Mouse (Mus musculus): ENCODE data around the gene Galnt2. TPM values are rescaled to one million over a fixed set of nuclear protein-coding genes. Genes with fewer than 3 reads are reported as not detected.

Galnt2 gene
- polyA plus RNA-seq, 1 experiment, result 11.5 TPM

DNA sequence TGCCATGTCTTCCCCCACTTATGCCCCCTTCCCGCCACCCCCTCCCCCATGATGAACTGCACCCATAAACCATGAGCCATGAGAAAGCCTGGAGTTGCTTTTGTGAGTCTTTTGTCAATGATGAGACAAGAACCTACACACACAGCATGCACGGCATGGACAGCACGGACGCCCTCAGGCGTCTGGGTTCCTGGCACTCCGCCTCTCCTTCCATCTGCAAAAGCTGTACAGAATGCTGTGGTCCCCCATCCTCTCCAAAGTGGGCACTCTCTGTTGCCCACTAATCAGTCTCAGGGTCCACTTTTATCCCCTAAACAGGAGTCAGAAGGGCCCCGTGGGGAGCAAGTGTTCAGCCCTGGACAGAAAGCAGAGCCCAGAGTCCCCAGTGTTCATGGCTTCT, 163.8 kb downstream of the Galnt2 start:
- H3K27ac ChIP-seq (ENCODE audit: insufficient read depth, low read length), result no peak overlapping the region
- no peak overlapping the region for H3K9ac ChIP-seq (ENCODE audit: low read depth, poor library complexity, severe bottlenecking)
- H3K9me3 ChIP-seq (replicated peaks; ENCODE audit: control insufficient read depth, insufficient read depth, low read length, poor library complexity, severe bottlenecking), result no peaks in the 10 kb centered on the region
- H3K4me1 ChIP-seq (ENCODE audit: control insufficient read depth, insufficient read depth, low read length), result peaks cover 2% of the 10 kb centered on the region
- H3K27me3 ChIP-seq (ENCODE audit: control insufficient read depth, insufficient read depth, low read length, poor library complexity, severe bottlenecking), result no peaks in the 10 kb centered on the region
- TF ChIP-seq CTCF (IDR thresholded peaks at IDR 0.05; ENCODE audit: low read depth, low read length), result no peak
- H3K4me3 ChIP-seq (ENCODE audit: low read depth, low read length), result no peak overlapping the region
- no peaks in the 10 kb centered on the region for H3K36me3 ChIP-seq (ENCODE audit: control insufficient read depth, insufficient read depth, low read length, poor library complexity, severe bottlenecking)

Other genes starting within 250 kb of the Galnt2 start
- 19.1 and 20.3 TPM in 2 replicates for gene Abcb10, start 248.3 kb upstream of the Galnt2 start, polyA plus RNA-seq (2011; ENCODE audit: insufficient read depth, insufficient read length, low read depth, missing spikeins)
- 62.3 and 68.1 TPM in 2 replicates for gene Taf5l, start 210.0 kb upstream of the Galnt2 start, polyA plus RNA-seq (2011; ENCODE audit: insufficient read depth, insufficient read length, low read depth, missing spikeins)
- 48.5 and 49.7 TPM in 2 replicates for gene Urb2, start 209.9 kb upstream of the Galnt2 start, polyA plus RNA-seq (2011; ENCODE audit: insufficient read depth, insufficient read length, low read depth, missing spikeins)
- 3.6 and 4.0 TPM in 2 replicates for gene Pgbd5, start 208.3 kb downstream of the Galnt2 start, polyA plus RNA-seq (2011; ENCODE audit: insufficient read depth, insufficient read length, low read depth, missing spikeins)

All from ES-Bruce4 (cell line).